Mouse (Mus musculus) MEL (cell line): ENCODE measurements at regions not wholly inside any gene's neighbourhood (a gene's known extent, or its start where the extent isn't known, plus 50 kb on each side); places are given as distances from the start of the nearest gene placed in this dataset.

Source experiments
- DNase-seq: peaks from one replicate; pipeline ENCODE4 v3.0.0; 2011; ENCODE audit warnings: low read depth, low spot score
- H3K27ac ChIP-seq: 2 replicates; pipeline ENCODE4 v1.5.1; 2012; ENCODE audit warnings: low read depth, mild to moderate bottlenecking, control low read depth, low read length, moderate library complexity; ENCODE audit not compliant: control insufficient read depth
- H3K27me3 ChIP-seq, 2 experiments: fragments of 150-350 bp in 1 of 2; sonication (generic) in 1 of 2; 2 replicates each; pipeline ENCODE4 v1.6.1; 2012; ENCODE audit warnings: low read length in 2 of 2, mild to moderate bottlenecking in 2 of 2, improper control_type of control experiment in 1 of 2, moderate library complexity in 1 of 2; ENCODE audit not compliant: insufficient read depth in 2 of 2, control insufficient read depth in 1 of 2
- H3K36me3 ChIP-seq, 2 experiments: 2 replicates each; pipeline ENCODE4 v1.6.1; 2012 to 2014; ENCODE audit warnings: low read length in 2 of 2, improper control_type of control experiment in 1 of 2, inconsistent platforms in 1 of 2, mild to moderate bottlenecking in 1 of 2; ENCODE audit not compliant: insufficient read depth in 2 of 2, control insufficient read depth in 1 of 2
- H3K4me1 ChIP-seq, 2 experiments: fragments of 150-350 bp in 1 of 2; sonication (generic) in 1 of 2; 2 replicates each; pipeline ENCODE4 v1.6.1; 2012; ENCODE audit warnings: low read length in 2 of 2, improper control_type of control experiment in 1 of 2, mild to moderate bottlenecking in 1 of 2; ENCODE audit not compliant: insufficient read depth in 2 of 2, control insufficient read depth in 1 of 2
- H3K4me3 ChIP-seq, 2 experiments: fragments of 150-350 bp in 1 of 2; sonication (generic) in 1 of 2; 2 replicates each; pipeline ENCODE4 v1.5.1; 2012; ENCODE audit warnings: low read depth in 2 of 2, low read length in 2 of 2, mild to moderate bottlenecking in 2 of 2, moderate library complexity in 2 of 2, control low read depth in 1 of 2, improper control_type of control experiment in 1 of 2; ENCODE audit not compliant: control insufficient read depth in 1 of 2, insufficient read depth in 1 of 2
- H3K79me2 ChIP-seq: 2 replicates; pipeline ENCODE4 v1.6.1; 2012; ENCODE audit warnings: mild to moderate bottlenecking, low read length, moderate library complexity; ENCODE audit not compliant: control insufficient read depth, poor library complexity, insufficient read depth
- H3K9ac ChIP-seq: 2 replicates; pipeline ENCODE4 v1.6.1; 2012; ENCODE audit warnings: low read depth, mild to moderate bottlenecking, control low read depth, low read length, moderate library complexity; ENCODE audit not compliant: control insufficient read depth, poor library complexity, severe bottlenecking
- H3K9me3 ChIP-seq: fragments of 150-350 bp; sonication (generic); replicated peaks from 2 replicates; pipeline ENCODE4 v1.6.1; 2012; ENCODE audit warnings: mild to moderate bottlenecking, low read length, improper control_type of control experiment, moderate library complexity; ENCODE audit not compliant: insufficient read depth
- CHD2 ChIP-seq: IDR thresholded peaks from 2 replicates; pipeline ENCODE4 v1.6.1; 2011; ENCODE audit warnings: low read length, improper control_type of control experiment
- CTCF ChIP-seq, 3 experiments: IDR thresholded peaks in 2 of 3; conservative IDR thresholded peaks in 1 of 3; 2 replicates each; pipeline ENCODE4 v1.5.1; 2011 to 2012; ENCODE audit warnings: low read length in 3 of 3, low read depth in 2 of 3, mild to moderate bottlenecking in 2 of 3, improper control_type of control experiment in 1 of 3, inconsistent platforms in 1 of 3, mixed read lengths in 1 of 3, moderate library complexity in 1 of 3; ENCODE audit not compliant: control insufficient read depth in 1 of 3, insufficient read depth in 1 of 3, poor library complexity in 1 of 3, severe bottlenecking in 1 of 3
- E2F4 ChIP-seq: IDR thresholded peaks from 2 replicates; pipeline ENCODE4 v1.6.1; 2011; ENCODE audit warnings: low read depth, low read length, improper control_type of control experiment, borderline replicate concordance
- ETS1 ChIP-seq: IDR thresholded peaks from 2 replicates; pipeline ENCODE4 v1.6.1; 2012; ENCODE audit warnings: low read depth, mild to moderate bottlenecking, inconsistent platforms, low read length, improper control_type of control experiment, moderate library complexity
- HCFC1 ChIP-seq: IDR thresholded peaks from 2 replicates; pipeline ENCODE4 v1.6.1; 2012; ENCODE audit warnings: low read depth, mild to moderate bottlenecking, inconsistent platforms, low read length, improper control_type of control experiment, moderate library complexity
- JUND ChIP-seq: IDR thresholded peaks from 2 replicates; pipeline ENCODE4 v1.6.1; 2011; ENCODE audit warnings: low read depth, mild to moderate bottlenecking, improper control_type of control experiment, low read length
- KAT2A ChIP-seq: conservative IDR thresholded peaks from 2 replicates; pipeline ENCODE4 v1.6.1; 2012; ENCODE audit warnings: low read depth, low read length, improper control_type of control experiment, inconsistent platforms
- MAFK ChIP-seq: IDR thresholded peaks from 2 replicates; pipeline ENCODE4 v1.6.1; 2011; ENCODE audit warnings: low read depth, mild to moderate bottlenecking, low read length, improper control_type of control experiment, borderline replicate concordance
- MAX ChIP-seq: IDR thresholded peaks from 2 replicates; pipeline ENCODE4 v1.6.1; 2011; ENCODE audit warnings: low read length, improper control_type of control experiment
- MAZ ChIP-seq: IDR thresholded peaks from 2 replicates; pipeline ENCODE4 v1.6.1; 2012; ENCODE audit warnings: low read depth, mild to moderate bottlenecking, inconsistent platforms, low read length, improper control_type of control experiment
- MXI1 ChIP-seq: IDR thresholded peaks from 2 replicates; pipeline ENCODE4 v1.6.1; 2011; ENCODE audit warnings: mild to moderate bottlenecking, low read depth, low read length, improper control_type of control experiment
- MYB ChIP-seq: IDR thresholded peaks from 2 replicates; pipeline ENCODE4 v1.6.1; 2011; ENCODE audit warnings: mild to moderate bottlenecking, low read depth, low read length, improper control_type of control experiment
- POLR2A ChIP-seq, 2 experiments: IDR thresholded peaks; 2 replicates each; pipeline ENCODE4 v1.6.1; 2011 to 2012; ENCODE audit warnings: low read length in 2 of 2, mild to moderate bottlenecking in 2 of 2, control low read depth in 1 of 2, improper control_type of control experiment in 1 of 2, low read depth in 1 of 2, moderate library complexity in 1 of 2; ENCODE audit not compliant: control insufficient read depth in 1 of 2, insufficient read depth in 1 of 2, poor library complexity in 1 of 2
- POLR2AphosphoS2 ChIP-seq: IDR thresholded peaks from 2 replicates; pipeline ENCODE4 v1.6.1; 2011; ENCODE audit warnings: low read length, improper control_type of control experiment
- RCOR1 ChIP-seq: IDR thresholded peaks from 2 replicates; pipeline ENCODE4 v1.6.1; 2012; ENCODE audit warnings: low read depth, mild to moderate bottlenecking, inconsistent platforms, low read length, improper control_type of control experiment
- TAL1 ChIP-seq: IDR thresholded peaks from 2 replicates; pipeline ENCODE4 v1.6.1; 2012; ENCODE audit warnings: mild to moderate bottlenecking, inconsistent platforms, low read length, moderate library complexity, mixed read lengths
- TBP ChIP-seq: IDR thresholded peaks from 2 replicates; pipeline ENCODE4 v1.8.0; 2011; ENCODE audit warnings: low read depth, low read length, improper control_type of control experiment
- UBTF ChIP-seq: IDR thresholded peaks from 2 replicates; pipeline ENCODE4 v1.6.1; 2012; ENCODE audit warnings: low read depth, mild to moderate bottlenecking, inconsistent platforms, low read length, improper control_type of control experiment, moderate library complexity, borderline replicate concordance; ENCODE audit not compliant: insufficient read depth
- ZKSCAN1 ChIP-seq: IDR thresholded peaks from 2 replicates; pipeline ENCODE4 v1.6.1; 2012; ENCODE audit warnings: low read depth, mild to moderate bottlenecking, inconsistent platforms, low read length, improper control_type of control experiment, moderate library complexity
- ZMIZ1 ChIP-seq: IDR thresholded peaks from 2 replicates; pipeline ENCODE4 v1.6.1; 2012; ENCODE audit warnings: low read depth, mild to moderate bottlenecking, inconsistent platforms, low read length, improper control_type of control experiment, moderate library complexity
- ZNF384 ChIP-seq: IDR thresholded peaks from 2 replicates; pipeline ENCODE4 v1.6.1; 2012; ENCODE audit warnings: low read depth, mild to moderate bottlenecking, inconsistent platforms, low read length, improper control_type of control experiment

- Histone ChIP-seq H3K4me1 (no peaks in the 10 kb centered on the region), H3K79me2 (no peaks in the 10 kb centered on the region), H3K4me3 (no peak overlapping the region), H3K36me3 (no peaks in the 10 kb centered on the region)
- TF ChIP-seq TBP: no peak
- TF ChIP-seq, all 39 proteins: peak for 0
- Histone ChIP-seq H3K9ac (no peak overlapping the region), H3K27ac (no peak overlapping the region), H3K9me3 (no peaks in the 10 kb centered on the region), H3K27me3 (no peaks in the 10 kb centered on the region)
- no peak for DNase-seq
Observed at GRCm38 (mm10) chr4:127855836-127856235, 114.9 kb downstream of the CK137956 start.

- Histone ChIP-seq H3K4me1 (no peaks in the 10 kb centered on the region), H3K79me2 (no peaks in the 10 kb centered on the region), H3K27ac (no peak overlapping the region), H3K4me3 (no peak overlapping the region), H3K36me3 (no peaks in the 10 kb centered on the region), H3K27me3 (no peaks in the 10 kb centered on the region), H3K9me3 (no peaks in the 10 kb centered on the region), H3K9ac (no peak overlapping the region)
- DNase-seq: no peak
- TF ChIP-seq POLR2AphosphoS2: no peak
- TF ChIP-seq MAZ: no peak
- no peak for TF ChIP-seq HCFC1
- TF ChIP-seq ETS1: no peak
- no peak for TF ChIP-seq CHD2
- TF ChIP-seq KAT2A: no peak
- TF ChIP-seq MAFK: no peak
- no peak for TF ChIP-seq MYB
- TF ChIP-seq RCOR1: no peak
- no peak for TF ChIP-seq JUND
- TF ChIP-seq E2F4: no peak
- no peak for TF ChIP-seq TAL1
- TF ChIP-seq MXI1: no peak
- no peak for TF ChIP-seq ZMIZ1
- no peak for TF ChIP-seq MAX
- no peak for TF ChIP-seq ZKSCAN1
- TF ChIP-seq UBTF: no peak
- TF ChIP-seq ZNF384: no peak
- TF ChIP-seq CTCF (IDR thresholded peaks at IDR 0.05 in 2 of 3, conservative IDR thresholded peaks at IDR 0.05 in 1 of 3; ENCODE audit: control insufficient read depth in 1 of 3, insufficient read depth in 1 of 3, low read depth in 2 of 3, low read length in 3 of 3, poor library complexity in 1 of 3, severe bottlenecking in 1 of 3): no peak
- TF ChIP-seq POLR2A (IDR thresholded peaks at IDR 0.05; ENCODE audit: control insufficient read depth in 1 of 2, insufficient read depth in 1 of 2, low read depth in 1 of 2, low read length in 2 of 2, poor library complexity in 1 of 2): no peak
Observed at GRCm38 (mm10) chr4:127854776-127855409, 115.9 kb downstream of the CK137956 start.
